Mouse (Mus musculus): ENCODE data around the gene Atp5c1. TPM values are rescaled to one million over a fixed set of nuclear protein-coding genes. Genes with fewer than 3 reads are reported as not detected.

Atp5c1 gene
- polyA plus RNA-seq, 1 experiment from 2014 or later, result 993 TPM

- Histone ChIP-seq H3K4me1 (replicated peaks; ENCODE audit: control insufficient read depth, insufficient read depth, low read length) (no peaks in the 10 kb centered on the region), H3K36me3 (ENCODE audit: control insufficient read depth, insufficient read depth) (peaks cover 48% of the 10 kb centered on the region), H3K27ac (ENCODE audit: low read depth, low read length) (peak overlapping the region; percentile 51), H3K4me3 (ENCODE audit: low read depth, low read length) (no peak overlapping the region), H3K9ac (ENCODE audit: low read depth, low read length) (no peak overlapping the region), H3K4me2 (replicated peaks; ENCODE audit: low read depth) (no peak overlapping the region), H3K27me3 (replicated peaks; ENCODE audit: control insufficient read depth, insufficient read depth, low read length) (no peaks in the 10 kb centered on the region), H3K9me3 (ENCODE audit: control insufficient read depth) (no peaks in the 10 kb centered on the region)
- 74% methylated on average over 8 of the region's 8 CpGs for WGBS
- TF ChIP-seq CTCF (IDR thresholded peaks at IDR 0.05; ENCODE audit: low read depth), result no peak
- ATAC-seq, result peak; percentile 81
Measured at GRCm38 (mm10) chr2:10087256-10087850, 7.0 kb upstream of the Atp5c1 start.

- Histone ChIP-seq H3K27me3 (replicated peaks; ENCODE audit: control insufficient read depth, insufficient read depth, low read length) (no peaks in the 10 kb centered on the region), H3K27ac (ENCODE audit: low read depth, low read length) (no peak overlapping the region), H3K4me3 (ENCODE audit: low read depth, low read length) (no peak overlapping the region), H3K4me1 (replicated peaks; ENCODE audit: control insufficient read depth, insufficient read depth, low read length) (peaks cover 7% of the 10 kb centered on the region; the same call in 1 of the 2 replicates), H3K36me3 (ENCODE audit: control insufficient read depth, insufficient read depth) (peaks cover 21% of the 10 kb centered on the region), H3K9me3 (ENCODE audit: control insufficient read depth) (no peaks in the 10 kb centered on the region), H3K4me2 (replicated peaks; ENCODE audit: low read depth) (no peak overlapping the region), H3K9ac (ENCODE audit: low read depth, low read length) (no peak overlapping the region)
- TF ChIP-seq CTCF (IDR thresholded peaks at IDR 0.05; ENCODE audit: low read depth), result no peak
- 73% methylated on average over 1 of the region's 1 CpGs for WGBS
- no peak for ATAC-seq
Measured at GRCm38 (mm10) chr2:10082737-10083136, 2.4 kb upstream of the Atp5c1 start.

GRCm38 (mm10) chr2:10081453-10082080 is 1.3 kb upstream of the Atp5c1 start:
- Histone ChIP-seq H3K36me3 (ENCODE audit: control insufficient read depth, insufficient read depth) (peaks cover 12% of the 10 kb centered on the region), H3K27me3 (replicated peaks; ENCODE audit: control insufficient read depth, insufficient read depth, low read length) (no peaks in the 10 kb centered on the region), H3K9ac (ENCODE audit: low read depth, low read length) (peak overlapping the region; percentile 99), H3K9me3 (ENCODE audit: control insufficient read depth) (no peaks in the 10 kb centered on the region), H3K4me3 (ENCODE audit: low read depth, low read length) (peak overlapping the region; percentile 98), H3K27ac (ENCODE audit: low read depth, low read length) (no peak overlapping the region), H3K4me2 (replicated peaks; ENCODE audit: low read depth) (peak overlapping the region; percentile 75; the same call in 1 of the 2 replicates), H3K4me1 (replicated peaks; ENCODE audit: control insufficient read depth, insufficient read depth, low read length) (peaks cover 7% of the 10 kb centered on the region; the same call in 1 of the 2 replicates)
- no peak for ATAC-seq
- 83% methylated on average over 5 of the region's 5 CpGs for WGBS
- no peak for TF ChIP-seq CTCF (IDR thresholded peaks at IDR 0.05; ENCODE audit: low read depth)

- Histone ChIP-seq H3K4me2 (replicated peaks; ENCODE audit: low read depth) (peak overlapping the region; percentile 75), H3K9me3 (ENCODE audit: control insufficient read depth) (no peaks in the 10 kb centered on the region), H3K9ac (ENCODE audit: low read depth, low read length) (peak overlapping the region; percentile 99), H3K4me1 (replicated peaks; ENCODE audit: control insufficient read depth, insufficient read depth, low read length) (peaks cover 9% of the 10 kb centered on the region; the same call in 1 of the 2 replicates), H3K27me3 (replicated peaks; ENCODE audit: control insufficient read depth, insufficient read depth, low read length) (no peaks in the 10 kb centered on the region), H3K4me3 (ENCODE audit: low read depth, low read length) (peak overlapping the region; percentile 98), H3K36me3 (ENCODE audit: control insufficient read depth, insufficient read depth) (peaks cover 7% of the 10 kb centered on the region; the same call in 1 of the 2 replicates), H3K27ac (ENCODE audit: low read depth, low read length) (peak overlapping the region; percentile 94)
- peak; percentile 57 for ATAC-seq
- 0% methylated on average over 28 of the region's 28 CpGs for WGBS
- TF ChIP-seq CTCF (IDR thresholded peaks at IDR 0.05; ENCODE audit: low read depth), result no peak
Measured at GRCm38 (mm10) chr2:10079745-10080309, 483 bp downstream of the Atp5c1 start.

GRCm38 (mm10) chr2:10076675-10077074 is 3.6 kb downstream of the Atp5c1 start:
- no peak overlapping the region for H3K9ac ChIP-seq (ENCODE audit: low read depth, low read length)
- TF ChIP-seq CTCF (IDR thresholded peaks at IDR 0.05; ENCODE audit: low read depth), result no peak
- no peak for ATAC-seq
- H3K4me3 ChIP-seq (ENCODE audit: low read depth, low read length), result no peak overlapping the region
- H3K4me2 ChIP-seq (replicated peaks; ENCODE audit: low read depth), result no peak overlapping the region
- H3K36me3 ChIP-seq (ENCODE audit: control insufficient read depth, insufficient read depth), result 0 out of 2 replicates have a peak, but pooled peaks cover 5% of the 10 kb centered on the region
- no peaks in the 10 kb centered on the region for H3K27me3 ChIP-seq (replicated peaks; ENCODE audit: control insufficient read depth, insufficient read depth, low read length)
- peaks cover 12% of the 10 kb centered on the region; the same call in 1 of the 2 replicates for H3K4me1 ChIP-seq (replicated peaks; ENCODE audit: control insufficient read depth, insufficient read depth, low read length)
- WGBS, result 47% methylated on average over 8 of the region's 8 CpGs
- H3K27ac ChIP-seq (ENCODE audit: low read depth, low read length), result no peak overlapping the region
- no peaks in the 10 kb centered on the region for H3K9me3 ChIP-seq (ENCODE audit: control insufficient read depth)

GRCm38 (mm10) chr2:10074470-10074869 is 5.8 kb downstream of the Atp5c1 start:
- ATAC-seq, result peak; percentile 36
- WGBS, result 43% methylated on average over 7 of the region's 7 CpGs
- H3K9me3 ChIP-seq (ENCODE audit: control insufficient read depth), result no peaks in the 10 kb centered on the region
- 0 out of 2 replicates have a peak overlapping the region, but pooled peaks have one; percentile 11 for H3K9ac ChIP-seq (ENCODE audit: low read depth, low read length)
- H3K36me3 ChIP-seq (ENCODE audit: control insufficient read depth, insufficient read depth), result 0 out of 2 replicates have a peak, but pooled peaks cover 7% of the 10 kb centered on the region
- 0 out of 2 replicates have a peak, but pooled peaks cover 8% of the 10 kb centered on the region for H3K4me1 ChIP-seq (replicated peaks; ENCODE audit: control insufficient read depth, insufficient read depth, low read length)
- H3K27me3 ChIP-seq (replicated peaks; ENCODE audit: control insufficient read depth, insufficient read depth, low read length), result no peaks in the 10 kb centered on the region
- no peak for TF ChIP-seq CTCF (IDR thresholded peaks at IDR 0.05; ENCODE audit: low read depth)
- peak overlapping the region; percentile 44; the same call in 1 of the 2 replicates for H3K4me2 ChIP-seq (replicated peaks; ENCODE audit: low read depth)
- H3K4me3 ChIP-seq (ENCODE audit: low read depth, low read length), result no peak overlapping the region
- H3K27ac ChIP-seq (ENCODE audit: low read depth, low read length), result peak overlapping the region; percentile 50

Measured in intestine, postnatal 0 days (tissue).